Mouse (Mus musculus) neural tube, embryonic 12.5 days (tissue): ENCODE measurements around the gene Cited4. TPM values are rescaled to one million over a fixed set of nuclear protein-coding genes. Genes with fewer than 3 reads are reported as not detected.
A peak's percentile ranks its signal among the peaks of the same experiment; 100 is the strongest.

Source experiments
- ATAC-seq: fragments of 200-750 bp; cut with Nextera tagmentation; 2 replicates; pipeline ENCODE4 v1.8.0; 2017; ENCODE audit warnings: low read depth, mild to moderate bottlenecking, moderate TSS enrichment, moderate library complexity; ENCODE audit not compliant: low FRiP score
- H3K27ac ChIP-seq: fragments of 300-500 bp; sonication (generic); 2 replicates; pipeline ENCODE4 v1.5.1; 2016
- H3K27me3 ChIP-seq: fragments of 300-500 bp; sonication (generic); replicated peaks from 2 replicates; pipeline ENCODE4 v1.6.1; 2016; ENCODE audit warnings: mild to moderate bottlenecking
- H3K36me3 ChIP-seq: fragments of 300-500 bp; sonication (generic); 2 replicates; pipeline ENCODE4 v1.6.1; 2016; ENCODE audit warnings: mild to moderate bottlenecking
- H3K4me1 ChIP-seq: fragments of 300-500 bp; sonication (generic); 2 replicates; pipeline ENCODE4 v1.6.1; 2016
- H3K4me2 ChIP-seq: fragments of 300-500 bp; sonication (generic); replicated peaks from 2 replicates; pipeline ENCODE4 v1.6.1; 2016; ENCODE audit warnings: mild to moderate bottlenecking
- H3K4me3 ChIP-seq: fragments of 300-500 bp; sonication (generic); 2 replicates; pipeline ENCODE4 v1.5.1; 2016
- H3K9ac ChIP-seq: fragments of 300-500 bp; sonication (generic); 2 replicates; pipeline ENCODE4 v1.6.1; 2016; ENCODE audit warnings: mild to moderate bottlenecking
- H3K9me3 ChIP-seq: fragments of 300-500 bp; sonication (generic); 2 replicates; pipeline ENCODE4 v1.6.1; 2016; ENCODE audit warnings: mild to moderate bottlenecking
- WGBS: fragments of 180-500 bp; shearing (Covaris S2); methylation state at CpG from one replicate; pipeline ENCODE4 v1.1.7; 2016; 5-methylcytosine and 5-hydroxymethylcytosine counted together
- polyA plus RNA-seq: library from polyadenylated mRNA; unstranded; fragments of >200 nt; fragmentation: Nextera tagmentation; extraction: Ambion mirVana; gene quantifications from 2 replicates; pipeline ENCODE4 v1.2.1, GENCODE M21; 2016

The Cited4 gene
- 3.7 and 4.3 TPM in 2 replicates for polyA plus RNA-seq

GRCm38 (mm10) chr4:120666358-120667024, at the start of gene Cited4:
Gene Cited4, plus strand, starts transcription at chr4:120666572.
- Histone ChIP-seq H3K27ac (no peak within 1 kb of the TSS), H3K4me3 (peak within 1 kb of the TSS; percentile 52), H3K4me2 (peak within 1 kb of the TSS; percentile 100), H3K36me3 (no peaks in the 10 kb centered on the region), H3K9me3 (no peaks in the 10 kb centered on the region), H3K27me3 (peaks cover 40% of the 10 kb centered on the region), H3K9ac (peak within 1 kb of the TSS; percentile 57), H3K4me1 (peaks cover 24% of the 10 kb centered on the region)
- under 1% methylated on average over 50 of the region's 50 CpGs for WGBS
- ATAC-seq, result peak; percentile 87

- no peak for ATAC-seq
- Histone ChIP-seq H3K4me2 (no peak overlapping the region), H3K4me1 (no peaks in the 10 kb centered on the region), H3K27ac (no peak overlapping the region), H3K27me3 (no peaks in the 10 kb centered on the region), H3K36me3 (no peaks in the 10 kb centered on the region), H3K9me3 (no peaks in the 10 kb centered on the region), H3K4me3 (no peak overlapping the region), H3K9ac (no peak overlapping the region)
- WGBS, result 85% methylated on average over 6 of the region's 6 CpGs
Measured at GRCm38 (mm10) chr4:120627728-120628127, 38.6 kb upstream of the Cited4 start.

- no peak overlapping the region for H3K4me2 ChIP-seq
- H3K27ac ChIP-seq, result no peak overlapping the region
- WGBS, result 79% methylated on average over 8 of the region's 8 CpGs
- no peak overlapping the region for H3K9ac ChIP-seq
- no peaks in the 10 kb centered on the region for H3K27me3 ChIP-seq
- no peaks in the 10 kb centered on the region for H3K4me1 ChIP-seq
- no peak overlapping the region for H3K4me3 ChIP-seq
- ATAC-seq, result no peak
- no peaks in the 10 kb centered on the region for H3K36me3 ChIP-seq
- no peaks in the 10 kb centered on the region for H3K9me3 ChIP-seq
Measured at GRCm38 (mm10) chr4:120630218-120630931, 36.0 kb upstream of the Cited4 start.

GRCm38 (mm10) chr4:120631828-120632227, 34.5 kb upstream of the Cited4 start:
- no peak overlapping the region for H3K4me3 ChIP-seq
- no peak overlapping the region for H3K4me2 ChIP-seq
- 73% methylated on average over 6 of the region's 6 CpGs for WGBS
- no peak overlapping the region for H3K27ac ChIP-seq
- H3K36me3 ChIP-seq, result no peaks in the 10 kb centered on the region
- H3K27me3 ChIP-seq, result no peaks in the 10 kb centered on the region
- H3K4me1 ChIP-seq, result no peaks in the 10 kb centered on the region
- no peak for ATAC-seq
- no peak overlapping the region for H3K9ac ChIP-seq
- no peaks in the 10 kb centered on the region for H3K9me3 ChIP-seq

GRCm38 (mm10) chr4:120635351-120635750, 31.0 kb upstream of the Cited4 start:
- Histone ChIP-seq H3K4me2 (no peak overlapping the region), H3K4me1 (no peaks in the 10 kb centered on the region), H3K9ac (no peak overlapping the region), H3K9me3 (no peaks in the 10 kb centered on the region), H3K36me3 (no peaks in the 10 kb centered on the region), H3K27me3 (no peaks in the 10 kb centered on the region), H3K27ac (no peak overlapping the region), H3K4me3 (no peak overlapping the region)
- WGBS, result 82% methylated on average over 2 of the region's 2 CpGs
- ATAC-seq, result no peak

- Histone ChIP-seq H3K4me1 (no peaks in the 10 kb centered on the region), H3K4me3 (no peak overlapping the region), H3K27ac (no peak overlapping the region), H3K9ac (no peak overlapping the region), H3K9me3 (no peaks in the 10 kb centered on the region), H3K27me3 (no peaks in the 10 kb centered on the region), H3K4me2 (no peak overlapping the region), H3K36me3 (no peaks in the 10 kb centered on the region)
- 94% methylated on average over 6 of the region's 6 CpGs for WGBS
- no peak for ATAC-seq
Measured at GRCm38 (mm10) chr4:120641946-120642345, 24.4 kb upstream of the Cited4 start.

- Histone ChIP-seq H3K27ac (no peak overlapping the region), H3K27me3 (peaks cover 6% of the 10 kb centered on the region), H3K9ac (no peak overlapping the region), H3K4me3 (no peak overlapping the region), H3K4me1 (no peaks in the 10 kb centered on the region), H3K4me2 (no peak overlapping the region), H3K9me3 (no peaks in the 10 kb centered on the region), H3K36me3 (no peaks in the 10 kb centered on the region)
- ATAC-seq, result no peak
- 82% methylated on average over 3 of the region's 3 CpGs for WGBS
Measured at GRCm38 (mm10) chr4:120643899-120644298, 22.5 kb upstream of the Cited4 start.

- WGBS, result 4% methylated on average over 54 of the region's 55 CpGs
- Histone ChIP-seq H3K4me3 (peak overlapping the region; percentile 49), H3K4me1 (peaks cover 10% of the 10 kb centered on the region), H3K9ac (peak overlapping the region; percentile 66), H3K27me3 (peaks cover 25% of the 10 kb centered on the region), H3K9me3 (no peaks in the 10 kb centered on the region), H3K36me3 (no peaks in the 10 kb centered on the region), H3K4me2 (peak overlapping the region; percentile 98), H3K27ac (no peak overlapping the region)
- ATAC-seq, result peak; percentile 81
Measured at GRCm38 (mm10) chr4:120649369-120650207, 16.8 kb upstream of the Cited4 start.

- WGBS, result 18% methylated on average over 7 of the region's 7 CpGs
- Histone ChIP-seq H3K27ac (no peak overlapping the region), H3K4me1 (peaks cover 10% of the 10 kb centered on the region), H3K4me2 (peak overlapping the region; percentile 98), H3K27me3 (peaks cover 25% of the 10 kb centered on the region), H3K9me3 (no peaks in the 10 kb centered on the region), H3K4me3 (peak overlapping the region; percentile 49), H3K36me3 (no peaks in the 10 kb centered on the region), H3K9ac (peak overlapping the region; percentile 66; the same call in 1 of the 2 replicates)
- peak; percentile 18; the same call in 1 of the 2 replicates for ATAC-seq
Measured at GRCm38 (mm10) chr4:120650208-120650592, 16.2 kb upstream of the Cited4 start.

GRCm38 (mm10) chr4:120655898-120656297, 10.5 kb upstream of the Cited4 start:
- no peak overlapping the region for H3K27ac ChIP-seq
- H3K36me3 ChIP-seq, result no peaks in the 10 kb centered on the region
- H3K4me2 ChIP-seq, result no peak overlapping the region
- no peak for ATAC-seq
- no peaks in the 10 kb centered on the region for H3K4me1 ChIP-seq
- WGBS, result 74% methylated on average over 8 of the region's 8 CpGs
- peaks cover 3% of the 10 kb centered on the region; the same call in 1 of the 2 replicates for H3K27me3 ChIP-seq
- no peak overlapping the region for H3K9ac ChIP-seq
- no peak overlapping the region for H3K4me3 ChIP-seq
- no peaks in the 10 kb centered on the region for H3K9me3 ChIP-seq

GRCm38 (mm10) chr4:120660485-120660884, 5.9 kb upstream of the Cited4 start:
- H3K27me3 ChIP-seq, result 0 out of 2 replicates have a peak, but pooled peaks cover 3% of the 10 kb centered on the region
- no peak overlapping the region for H3K4me2 ChIP-seq
- H3K9ac ChIP-seq, result no peak overlapping the region
- H3K4me3 ChIP-seq, result no peak overlapping the region
- H3K9me3 ChIP-seq, result no peaks in the 10 kb centered on the region
- H3K4me1 ChIP-seq, result 0 out of 2 replicates have a peak, but pooled peaks cover 5% of the 10 kb centered on the region
- no peak overlapping the region for H3K27ac ChIP-seq
- WGBS, result 80% methylated on average over 4 of the region's 4 CpGs
- ATAC-seq, result no peak
- no peaks in the 10 kb centered on the region for H3K36me3 ChIP-seq

- Histone ChIP-seq H3K4me1 (peaks cover 24% of the 10 kb centered on the region), H3K27me3 (peaks cover 34% of the 10 kb centered on the region), H3K9me3 (no peaks in the 10 kb centered on the region), H3K36me3 (no peaks in the 10 kb centered on the region), H3K4me2 (no peak overlapping the region), H3K9ac (no peak overlapping the region), H3K4me3 (no peak overlapping the region), H3K27ac (no peak overlapping the region)
- no peak for ATAC-seq
- WGBS, result 74% methylated on average over 2 of the region's 2 CpGs
Measured at GRCm38 (mm10) chr4:120664601-120665000, 1.8 kb upstream of the Cited4 start.
